Mouse (Mus musculus): ENCODE measurements at regions not wholly inside any gene's neighbourhood (a gene's known extent, or its start where the extent isn't known, plus 50 kb on each side); places are given as distances from the start of the nearest gene placed in this dataset.

DNA sequence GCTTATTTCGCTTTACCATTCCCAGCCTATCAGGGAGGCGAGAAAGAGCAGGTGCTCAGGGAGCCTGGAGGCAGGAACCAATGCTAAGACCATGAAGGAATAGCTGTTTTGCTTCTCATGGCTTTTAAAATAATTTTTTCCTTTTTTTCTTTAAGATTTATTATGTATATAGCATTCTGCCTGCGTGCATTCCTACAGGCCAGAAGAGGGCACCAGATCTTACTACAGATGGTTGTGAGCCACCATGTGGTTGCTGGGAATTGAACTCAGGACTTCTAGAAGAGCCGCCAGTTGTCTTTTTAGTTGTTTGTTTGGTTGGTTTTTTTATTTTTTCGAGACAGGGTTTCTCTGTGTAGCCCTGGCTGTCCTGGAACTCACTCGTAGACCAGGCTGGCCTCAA lies 113.6 kb upstream of the Armc2 start:
- DNase-seq (ENCODE audit: low spot score): no peak

DNA sequence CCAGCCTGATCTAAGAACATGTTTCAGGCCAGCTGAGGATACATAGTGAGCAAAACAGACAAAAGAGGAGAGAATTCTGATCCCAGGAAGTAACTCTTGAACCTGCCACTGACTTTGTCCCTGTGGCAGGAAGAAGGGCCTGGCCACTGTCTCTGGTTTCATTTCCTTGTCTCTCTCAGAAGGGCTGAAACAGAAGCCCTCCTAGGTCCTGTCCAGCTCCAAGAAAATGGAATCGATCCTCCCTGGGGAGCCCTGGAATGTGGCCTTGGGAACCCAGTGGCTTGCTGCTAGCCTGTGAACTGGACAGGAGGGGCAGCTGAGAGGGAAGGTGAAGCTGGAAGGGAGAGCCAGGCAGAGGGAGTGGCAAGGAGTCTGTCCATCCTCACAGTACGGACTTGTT lies 113.1 kb upstream of the Armc2 start:
- no peak for DNase-seq (ENCODE audit: low spot score)

- DNase-seq (ENCODE audit: low spot score): no peak
These were observed 109.7 kb upstream of the Armc2 start for GRCm38 (mm10) chr10:42127865-42128419.

- DNase-seq (ENCODE audit: low spot score): no peak
These were observed 108.6 kb upstream of the Armc2 start for GRCm38 (mm10) chr10:42126816-42127215.

DNA sequence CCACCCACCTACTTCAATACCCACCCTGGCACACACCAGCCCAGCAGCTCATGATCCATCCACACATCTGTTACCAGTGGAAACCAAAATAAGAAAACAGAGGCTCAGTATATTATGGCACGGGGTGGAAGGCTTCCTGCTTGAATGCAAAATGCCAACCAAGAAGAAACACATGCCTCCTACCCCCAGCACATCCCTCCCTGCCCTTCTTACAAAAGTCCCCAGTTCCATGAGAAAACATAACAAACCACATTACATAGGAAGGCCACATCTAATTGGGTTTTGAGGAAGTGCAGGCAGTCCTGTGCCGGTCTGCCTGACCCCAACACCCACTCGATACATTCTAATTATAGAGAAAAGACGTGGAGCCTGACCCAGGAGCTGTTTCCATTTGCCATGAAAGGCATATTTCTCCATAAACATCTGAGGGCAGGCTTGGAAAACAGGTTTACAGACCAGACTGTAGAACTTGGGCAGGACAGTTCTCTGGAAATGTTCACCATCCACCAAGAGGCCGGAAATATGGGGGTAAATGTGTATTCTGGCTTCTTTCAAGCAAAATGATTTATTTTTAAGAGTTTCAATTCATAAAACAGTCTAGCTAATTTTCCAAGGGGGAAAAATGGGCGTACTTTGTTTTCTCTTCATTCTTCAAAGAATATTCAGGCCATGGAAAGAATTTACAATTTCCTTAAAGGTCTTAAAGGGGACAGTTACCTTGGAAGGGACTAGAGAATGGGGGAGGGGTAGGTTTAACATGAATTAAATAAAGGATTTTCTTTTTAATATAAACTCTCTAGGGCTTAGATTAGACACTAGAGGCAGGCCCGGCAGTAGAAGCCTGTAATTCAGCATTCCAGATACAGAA lies 104.8 kb upstream of the Armc2 start:
- DNase-seq (ENCODE audit: low spot score): no peak

GRCm38 (mm10) chr10:42121984-42122383 lies 103.7 kb upstream of the Armc2 start:
- no peak for DNase-seq (ENCODE audit: low spot score)

- no peak for DNase-seq (ENCODE audit: low spot score)
These were observed 101.1 kb upstream of the Armc2 start for GRCm38 (mm10) chr10:42119326-42119725.

- no peak for DNase-seq (ENCODE audit: low spot score)
These were observed 100.3 kb upstream of the Armc2 start for GRCm38 (mm10) chr10:42118361-42119188.

- no peak for DNase-seq (ENCODE audit: low spot score)
These were observed 99.3 kb upstream of the Armc2 start for GRCm38 (mm10) chr10:42117523-42117922.

GRCm38 (mm10) chr10:42115920-42116298 lies 97.7 kb upstream of the Armc2 start:
- no peak for DNase-seq (ENCODE audit: low spot score)

DNA sequence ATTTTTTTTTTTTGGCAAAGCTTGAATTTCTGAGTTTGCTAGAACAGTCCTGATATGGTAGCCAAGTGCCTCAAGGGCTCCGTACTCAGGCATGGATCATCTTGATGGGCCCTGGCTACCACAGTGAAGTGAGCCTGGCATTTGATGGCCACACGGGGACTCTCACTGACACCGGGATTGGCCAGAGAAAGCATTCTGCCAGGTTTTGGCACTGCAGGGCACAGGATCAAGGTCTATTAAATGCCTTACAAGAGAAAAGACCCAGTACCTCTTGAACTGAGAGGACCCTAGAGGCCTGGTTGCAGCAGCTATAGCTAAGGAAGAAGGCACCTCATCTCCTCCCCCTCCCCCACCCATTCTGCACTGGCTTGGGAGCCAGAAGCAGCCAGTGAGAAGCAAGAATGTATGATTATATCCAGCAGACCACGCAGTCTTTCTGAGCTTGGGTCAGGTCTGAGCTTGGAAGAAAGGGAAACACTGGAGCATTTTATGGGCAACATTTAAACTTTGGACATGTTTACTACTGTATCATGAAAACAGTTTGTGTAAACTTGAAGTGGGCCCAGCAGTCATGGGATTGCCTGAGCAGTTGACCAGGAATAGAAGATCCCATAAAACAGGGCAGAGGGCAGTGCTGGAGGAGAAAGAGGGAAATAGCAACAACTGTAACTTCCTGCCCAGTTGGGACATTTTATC lies 97.1 kb upstream of the Armc2 start:
- DNase-seq (ENCODE audit: low spot score): no peak

DNA sequence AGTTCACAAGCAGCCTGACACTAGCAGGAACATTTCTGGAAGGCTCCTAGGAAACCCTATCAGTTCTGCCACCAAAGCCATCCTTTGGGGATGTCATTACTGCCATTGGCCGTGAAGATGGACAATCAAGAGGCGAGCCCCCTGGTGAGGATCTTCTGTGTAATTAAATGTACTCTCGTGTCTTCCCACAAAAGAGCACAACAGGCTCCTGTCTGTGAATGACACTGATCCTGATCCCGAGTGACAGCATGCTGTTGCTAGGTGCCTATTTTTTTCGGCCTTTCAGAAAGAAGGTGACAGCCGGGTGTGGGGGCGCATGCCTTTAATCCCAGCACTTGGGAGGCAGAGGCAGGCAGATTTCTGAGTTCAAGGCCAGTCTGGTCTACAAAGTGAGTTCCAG lies 92.5 kb upstream of the Armc2 start:
- DNase-seq (ENCODE audit: low spot score): no peak

GRCm38 (mm10) chr10:42108294-42109014 lies 90.2 kb upstream of the Armc2 start:
- DNase-seq (ENCODE audit: low spot score): no peak

DNA sequence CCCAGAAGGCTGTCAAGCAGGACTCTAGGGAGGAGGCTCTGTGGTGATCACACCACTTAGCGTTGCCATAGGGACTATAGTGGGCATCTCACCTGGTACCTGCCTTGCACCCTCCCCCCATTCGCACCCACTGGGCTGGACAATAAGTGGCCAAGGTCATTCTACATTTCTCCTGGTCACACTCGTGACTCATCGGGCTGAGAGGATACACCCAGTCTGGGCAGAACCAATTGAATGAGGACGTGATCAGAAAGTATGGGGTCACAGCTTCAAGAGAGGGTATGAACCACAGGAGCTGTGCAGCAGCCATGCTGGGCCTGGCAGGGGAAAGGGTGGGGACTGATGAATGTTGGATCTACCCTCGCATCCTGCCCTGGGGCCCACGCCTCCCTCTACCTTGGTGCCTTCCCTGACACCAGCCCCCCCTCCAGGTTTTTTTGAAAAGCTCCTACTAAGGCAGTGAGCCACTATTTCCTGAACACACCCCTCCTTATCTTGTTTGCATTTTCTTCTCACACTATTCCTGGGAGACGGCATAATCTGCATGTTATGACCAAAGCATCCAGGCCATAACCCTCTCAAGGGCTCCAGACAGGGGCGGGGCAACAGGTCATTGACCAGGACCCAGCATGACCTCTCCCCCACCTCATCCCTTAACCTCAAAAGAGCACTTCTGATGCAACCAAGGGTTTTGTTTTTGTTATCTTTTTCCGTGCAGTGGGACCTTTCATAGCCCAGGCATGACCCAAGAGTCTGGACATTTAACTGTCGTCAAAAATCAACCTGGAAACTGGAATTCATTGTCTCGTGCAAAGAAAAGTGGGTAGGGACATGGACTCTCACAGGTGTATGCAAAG lies 89.4 kb upstream of the Armc2 start:
- no peak for DNase-seq (ENCODE audit: low spot score)

- peak; percentile 39 for DNase-seq (ENCODE audit: low spot score)
These were observed 88.4 kb upstream of the Armc2 start for GRCm38 (mm10) chr10:42106611-42107010.

- DNase-seq (ENCODE audit: low spot score): no peak
These were observed 86.8 kb upstream of the Armc2 start for GRCm38 (mm10) chr10:42105083-42105482.

- no peak for DNase-seq (ENCODE audit: low spot score)
These were observed 84.1 kb upstream of the Armc2 start for GRCm38 (mm10) chr10:42102320-42102719.

DNA sequence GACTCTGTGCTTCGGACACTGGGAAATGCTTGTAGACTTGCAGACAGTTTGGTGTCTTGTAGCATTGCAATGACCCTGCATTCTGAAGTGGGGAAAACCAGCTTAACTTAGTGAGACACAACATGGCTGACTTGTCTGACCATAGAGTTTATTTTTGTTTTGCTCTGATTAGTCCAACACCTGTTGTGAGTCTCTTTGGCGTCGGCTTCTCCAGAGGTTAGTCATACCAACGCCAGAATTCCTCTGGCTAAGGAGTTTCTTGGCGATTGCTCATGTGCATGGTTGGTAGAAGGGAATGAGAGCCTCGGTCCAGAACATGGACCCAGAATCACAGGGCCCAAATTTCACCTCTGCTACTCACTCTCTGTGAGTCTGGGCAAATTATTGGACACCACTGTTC lies 82.9 kb upstream of the Armc2 start:
- no peak for DNase-seq (ENCODE audit: low spot score)

DNA sequence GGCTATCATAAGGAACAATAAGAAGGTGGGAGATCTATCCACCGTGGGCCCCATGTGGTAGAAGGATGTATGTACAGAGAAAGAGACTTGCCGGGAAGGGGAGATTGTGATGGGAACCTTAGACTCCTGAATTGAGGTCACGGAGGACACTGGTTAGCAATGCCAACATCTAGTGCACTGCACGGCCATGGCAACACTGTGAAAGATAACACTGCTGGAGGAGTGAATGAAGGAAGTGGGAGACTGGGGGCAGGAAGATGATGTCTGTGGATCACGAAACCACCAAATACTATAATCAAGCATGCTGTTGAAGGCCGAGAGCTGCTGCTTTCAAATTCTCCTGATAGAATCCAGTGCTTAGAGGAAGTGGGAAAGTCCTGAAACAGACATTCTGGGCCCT lies 78.7 kb upstream of the Armc2 start:
- no peak for DNase-seq (ENCODE audit: low spot score)

DNA sequence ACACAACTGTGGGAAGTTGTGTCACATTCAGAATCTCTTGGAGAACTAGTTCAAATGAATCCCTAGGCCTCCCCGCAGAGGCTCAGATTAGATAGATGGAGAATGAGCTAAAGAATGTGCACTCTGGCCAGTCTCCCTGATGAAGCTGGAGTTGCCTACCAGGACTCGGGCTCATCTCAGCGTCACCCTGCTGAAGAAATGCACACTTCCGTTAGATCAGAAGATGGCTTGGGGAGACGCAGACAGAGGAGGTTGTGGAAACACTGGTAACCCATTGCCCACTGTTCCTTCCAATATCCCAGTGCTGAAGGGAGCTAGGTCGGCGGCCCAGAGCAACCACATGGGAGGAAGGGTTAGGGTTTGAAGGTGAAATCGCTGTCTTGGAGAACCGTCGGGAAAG lies 77.7 kb upstream of the Armc2 start:
- DNase-seq (ENCODE audit: low spot score): no peak

Data from urinary bladder, postnatal 14 days (tissue).